ENCODE assay signal across 19 mouse cellular contexts in the genomic region with DNA sequence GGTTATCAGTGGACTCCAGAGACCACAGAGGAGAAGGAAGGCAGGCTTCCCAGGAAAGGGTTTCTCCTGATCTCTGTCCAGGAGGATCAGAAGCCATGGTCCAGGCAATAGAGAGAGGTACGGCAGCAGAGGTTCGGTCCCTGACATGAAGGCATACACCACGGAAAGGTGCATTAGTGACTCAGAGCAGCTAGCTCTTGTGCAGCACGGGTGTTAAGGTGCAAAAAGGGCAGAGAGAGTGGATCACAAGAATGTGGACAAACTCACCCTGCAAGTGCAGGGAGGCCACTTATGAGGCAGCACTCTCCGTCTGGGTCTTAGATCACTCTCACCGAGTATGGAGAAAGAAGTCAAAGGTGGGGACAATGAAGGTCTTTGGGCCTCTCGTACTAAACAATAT. TPM values are rescaled to one million over a fixed set of nuclear protein-coding genes. Genes with fewer than 3 reads are reported as not detected.
DNase-seq lines count a peak whose midpoint lies in the region; ATAC-seq and TF ChIP-seq lines count a peak whose summit lies in the region.
"Had no signal": no experiment of that assay in that cellular context is flagged by ENCODE, and none has a peak within 500 bp of the region (broad histone marks: within the 10 kb centered on the region; RNA-seq: fewer than 3 reads in every experiment).

No protein-coding gene starts in this region.

- H3K9ac ChIP-seq in intestine, postnatal 0 days (ENCODE audit: low read depth, low read length) = no peak overlapping the region
- no peak overlapping the region for H3K9ac ChIP-seq in stomach, embryonic 14.5 days (replicated peaks; ENCODE audit: low read depth, low read length)
- H3K9ac ChIP-seq: limb, embryonic 15.5 days; liver, embryonic 15.5 days; neural tube, embryonic 15.5 days had no signal

- H3K4me3 ChIP-seq in lung, adult 2 months (replicated peaks; ENCODE audit: extremely low read depth, low read depth, low read length) = no peak overlapping the region
- no peak overlapping the region for H3K4me3 ChIP-seq in intestine, postnatal 0 days (ENCODE audit: low read depth, low read length)
- no peak overlapping the region for H3K4me3 ChIP-seq in stomach, embryonic 14.5 days (ENCODE audit: low read depth, low read length)
- no peak overlapping the region for H3K4me3 ChIP-seq in layer of hippocampus, adult 2 months
- no peak overlapping the region for H3K4me3 ChIP-seq in limb, embryonic 10.5 days
- H3K4me3 ChIP-seq: erythroblast, embryonic 14.5 days; limb, embryonic 15.5 days; liver, embryonic 15.5 days; neural tube, embryonic 15.5 days had no signal

- no peaks in the 10 kb centered on the region for H3K27me3 ChIP-seq in intestine, postnatal 0 days (replicated peaks; ENCODE audit: control insufficient read depth, insufficient read depth, low read length)
- no peaks in the 10 kb centered on the region for H3K27me3 ChIP-seq in stomach, embryonic 14.5 days (ENCODE audit: control insufficient read depth, insufficient read depth, low read length)
- no peaks in the 10 kb centered on the region for H3K27me3 ChIP-seq in limb, embryonic 10.5 days (ENCODE audit: low read depth, poor library complexity, severe bottlenecking)
- H3K27me3 ChIP-seq: limb, embryonic 15.5 days; liver, embryonic 15.5 days; neural tube, embryonic 15.5 days had no signal

- WGBS in lung, adult 2 months = 66% methylated on average over 7 of the region's 7 CpGs
- 38% methylated on average over 7 of the region's 7 CpGs for WGBS in intestine, postnatal 0 days
- 62% methylated on average over 7 of the region's 7 CpGs for WGBS in stomach, embryonic 14.5 days
- WGBS in limb, embryonic 10.5 days = 79% methylated on average over 7 of the region's 7 CpGs

- H3K36me3 ChIP-seq in intestine, postnatal 0 days (ENCODE audit: control insufficient read depth, insufficient read depth) = no peaks in the 10 kb centered on the region
- H3K36me3 ChIP-seq in stomach, embryonic 14.5 days (ENCODE audit: control insufficient read depth, insufficient read depth, low read length) = no peaks in the 10 kb centered on the region
- H3K36me3 ChIP-seq in limb, embryonic 10.5 days = no peaks in the 10 kb centered on the region
- H3K36me3 ChIP-seq: limb, embryonic 15.5 days; liver, embryonic 15.5 days; neural tube, embryonic 15.5 days had no signal

- TF ChIP-seq CTCF in lung, adult 2 months (IDR thresholded peaks at IDR 0.05; ENCODE audit: insufficient read depth, low read length) = no peak
- no peak for TF ChIP-seq CTCF in intestine, postnatal 0 days (IDR thresholded peaks at IDR 0.05; ENCODE audit: low read depth)
- TF ChIP-seq CTCF in layer of hippocampus, adult 2 months (conservative IDR thresholded peaks at IDR 0.05) = no peak

- H3K4me2 ChIP-seq in intestine, postnatal 0 days (replicated peaks; ENCODE audit: low read depth) = no peak overlapping the region
- 0 out of 2 replicates have a peak overlapping the region, but pooled peaks have one; percentile 1 for H3K4me2 ChIP-seq in stomach, embryonic 14.5 days (replicated peaks; ENCODE audit: low read depth, low read length)
- H3K4me2 ChIP-seq: limb, embryonic 15.5 days; liver, embryonic 15.5 days; neural tube, embryonic 15.5 days had no signal

- no peaks in the 10 kb centered on the region for H3K9me3 ChIP-seq in intestine, postnatal 0 days (ENCODE audit: control insufficient read depth)
- H3K9me3 ChIP-seq in stomach, embryonic 14.5 days (ENCODE audit: control insufficient read depth, low read depth, low read length) = peaks cover 2% of the 10 kb centered on the region; the same call in 1 of the 2 replicates
- H3K9me3 ChIP-seq in limb, embryonic 10.5 days (replicated peaks) = no peaks in the 10 kb centered on the region
- H3K9me3 ChIP-seq: limb, embryonic 15.5 days; liver, embryonic 15.5 days; neural tube, embryonic 15.5 days had no signal

- ATAC-seq in intestine, postnatal 0 days = peak; percentile 67
- ATAC-seq in stomach, embryonic 14.5 days (ENCODE audit: insufficient number of reproducible peaks, insufficient read depth, low FRiP score, low read depth) = no peak
- ATAC-seq: forebrain, embryonic 16.5 days; hindbrain, postnatal 0 days; midbrain, embryonic 16.5 days had no signal

- peaks cover 16% of the 10 kb centered on the region for H3K4me1 ChIP-seq in lung, adult 2 months (ENCODE audit: control insufficient read depth, insufficient read depth, low read length)
- peaks cover 13% of the 10 kb centered on the region; the same call in 1 of the 2 replicates for H3K4me1 ChIP-seq in intestine, postnatal 0 days (replicated peaks; ENCODE audit: control insufficient read depth, insufficient read depth, low read length)
- H3K4me1 ChIP-seq in stomach, embryonic 14.5 days (ENCODE audit: control insufficient read depth, insufficient read depth, low read length) = peaks cover 21% of the 10 kb centered on the region; the same call in 1 of the 2 replicates
- H3K4me1 ChIP-seq in limb, embryonic 10.5 days = peaks cover 13% of the 10 kb centered on the region
- H3K4me1 ChIP-seq: liver, embryonic 15.5 days had no signal

- DNase-seq in lung, adult 18-20 months = peak; percentile 67 to 73
- no peak for DNase-seq in lung, adult 2 months
- DNase-seq in lung, postnatal 14 days = peak; percentile 33
- no peak for DNase-seq in layer of hippocampus, adult 2 months (ENCODE audit: low spot score in 2 of 2)
- DNase-seq in MN1 (ENCODE audit: low spot score) = no peak
- DNase-seq in limb, embryonic 10.5 days (ENCODE audit: low spot score) = no peak
- DNase-seq: B cell, adult 2 months; cerebellum, adult 2 months; gastrocnemius, postnatal 25 days; thymus, postnatal 36 days had no signal

- H3K27ac ChIP-seq in intestine, postnatal 0 days (ENCODE audit: low read depth, low read length) = peak overlapping the region; percentile 35; the same call in 1 of the 2 replicates
- peak overlapping the region; percentile 39; the same call in 1 of the 2 replicates for H3K27ac ChIP-seq in stomach, embryonic 14.5 days (ENCODE audit: low read length)
- no peak overlapping the region for H3K27ac ChIP-seq in layer of hippocampus, adult 2 months
- no peak overlapping the region for H3K27ac ChIP-seq in limb, embryonic 10.5 days
- H3K27ac ChIP-seq: hindbrain, postnatal 0 days; limb, embryonic 15.5 days; liver, embryonic 15.5 days; neural tube, embryonic 15.5 days had no signal

- no peak for TF ChIP-seq POLR2A in lung, adult 2 months (IDR thresholded peaks at IDR 0.05; ENCODE audit: borderline replicate concordance, extremely low read depth, low read depth, low read length)

RNA-seq across cellular contexts. Expression of a gene that starts 7.8 kb away (rescaled TPM):
- 36.7 and 45.3 TPM in 2 replicates for polyA plus RNA-seq in lung, adult 2 months (2012; rRNA removed)
- 21.6 and 22.3 TPM in 2 replicates for polyA plus RNA-seq in intestine, postnatal 0 days (2015; fragmentation: Nextera tagmentation; extraction: Ambion mirVana)
- polyA plus RNA-seq in stomach, embryonic 14.5 days (2014; fragmentation: Nextera tagmentation; extraction: Ambion mirVana) = 19.7 and 20.3 TPM in 2 replicates
- 1 to 10 TPM; 8.4 to 9.1 TPM for total RNA-seq in layer of hippocampus, adult 2 months (2021)
- 4.9 and 5.4 TPM in 2 replicates for polyA plus RNA-seq in limb, embryonic 10.5 days (2016; fragmentation: Nextera tagmentation; extraction: Ambion mirVana)

Comparison
In these comparisons a context has a peak if more than half of its experiments do, and no peak if none do; other contexts are left out.
1. DNase-seq: peak in lung, adult 18-20 months (2 of 2) and lung, postnatal 14 days (single experiment); none in lung, adult 2 months (single experiment), layer of hippocampus, adult 2 months (0 of 2), MN1 (single experiment) and limb, embryonic 10.5 days (single experiment).
2. H3K27ac ChIP-seq: peak in intestine, postnatal 0 days (single experiment) and stomach, embryonic 14.5 days (single experiment); none in layer of hippocampus, adult 2 months (single experiment) and limb, embryonic 10.5 days (single experiment).